Mouse (Mus musculus) liver, adult (tissue): ENCODE measurements around the gene Grid1.

Experiments
- GATA4 ChIP-seq: IDR thresholded peaks from 2 replicates; pipeline ENCODE4 v1.6.1; 2014; ENCODE audit warnings: mild to moderate bottlenecking, low read length; ENCODE audit not compliant: insufficient replicate concordance

The Grid1 gene

DNA sequence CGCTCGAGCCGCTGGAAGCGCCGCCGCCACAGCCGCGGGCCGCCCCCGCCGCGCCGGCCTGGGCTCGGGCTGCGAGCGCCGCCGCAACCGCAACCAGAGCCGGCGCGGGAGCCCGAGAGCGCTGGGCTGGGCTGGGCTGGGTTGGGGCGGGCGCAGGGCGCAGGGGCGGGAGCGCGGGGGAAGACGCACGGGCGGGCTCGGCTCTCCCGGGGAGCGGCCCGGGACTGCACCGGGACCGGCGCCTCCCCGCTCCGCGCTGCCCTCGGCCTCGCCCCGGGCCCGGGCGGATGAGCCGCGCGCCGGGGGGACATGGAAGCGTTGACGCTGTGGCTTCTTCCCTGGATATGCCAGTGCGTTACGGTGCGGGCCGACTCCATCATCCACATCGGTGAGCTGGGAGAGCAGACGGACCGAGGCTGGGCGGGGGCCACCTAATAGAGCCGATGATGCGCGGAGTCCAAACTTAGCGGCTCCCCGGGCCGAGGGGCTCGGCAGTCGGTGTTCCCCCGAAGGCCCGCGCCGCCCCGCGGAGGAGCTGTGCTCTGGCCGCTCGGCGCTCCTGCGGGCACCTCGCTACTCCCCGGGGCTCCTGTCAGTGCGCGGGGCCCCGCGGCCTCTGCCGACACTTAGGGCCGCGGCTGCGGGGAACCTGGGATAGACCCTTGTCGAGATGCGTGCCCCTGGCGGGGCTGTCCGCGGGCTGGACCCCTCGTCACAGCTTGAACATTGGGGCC, at the start of gene Grid1:
Grid1 (plus strand) TSS at position 190 of the 734 bp plus-strand sequence.
- no peak for TF ChIP-seq GATA4

DNA sequence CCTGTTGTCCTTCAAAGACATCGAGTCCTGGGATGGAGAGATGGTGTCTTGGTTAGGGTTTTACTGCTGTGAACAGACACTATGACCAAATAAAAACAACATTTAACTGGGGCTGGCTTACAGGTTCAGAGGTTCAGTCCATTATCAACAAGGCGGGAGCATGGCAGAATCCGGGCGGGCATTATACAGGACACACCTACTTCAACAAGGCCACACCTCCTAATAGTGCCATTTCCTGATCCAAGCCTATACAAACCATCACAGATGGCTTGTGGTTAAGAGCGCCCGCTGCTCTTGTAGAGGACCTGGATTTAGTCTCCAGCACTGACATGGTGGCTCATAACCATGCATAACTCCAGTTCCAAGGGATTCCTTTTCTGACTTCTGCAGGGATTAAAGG, 49.4 kb upstream of the Grid1 start:
- TF ChIP-seq GATA4, result no peak

DNA sequence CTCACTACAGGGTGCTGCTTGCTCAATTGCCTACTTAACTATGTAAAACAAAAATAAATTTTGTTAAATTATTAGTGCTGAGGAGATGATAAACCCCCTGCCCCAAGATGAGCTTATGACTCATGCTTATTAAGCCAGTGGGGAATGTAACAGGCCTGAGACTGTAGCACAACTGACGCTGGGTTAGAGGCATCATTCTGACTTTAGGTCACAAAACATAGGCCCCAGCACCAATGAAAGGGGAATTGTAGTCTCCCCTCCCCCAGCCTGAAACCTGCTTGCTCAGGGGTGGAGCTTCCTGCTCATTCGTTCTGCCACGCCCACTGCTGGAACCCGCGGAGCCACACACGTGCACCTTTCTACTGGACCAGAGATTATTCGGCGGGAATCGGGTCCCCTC, 48.3 kb upstream of the Grid1 start:
- TF ChIP-seq GATA4, result no peak

DNA sequence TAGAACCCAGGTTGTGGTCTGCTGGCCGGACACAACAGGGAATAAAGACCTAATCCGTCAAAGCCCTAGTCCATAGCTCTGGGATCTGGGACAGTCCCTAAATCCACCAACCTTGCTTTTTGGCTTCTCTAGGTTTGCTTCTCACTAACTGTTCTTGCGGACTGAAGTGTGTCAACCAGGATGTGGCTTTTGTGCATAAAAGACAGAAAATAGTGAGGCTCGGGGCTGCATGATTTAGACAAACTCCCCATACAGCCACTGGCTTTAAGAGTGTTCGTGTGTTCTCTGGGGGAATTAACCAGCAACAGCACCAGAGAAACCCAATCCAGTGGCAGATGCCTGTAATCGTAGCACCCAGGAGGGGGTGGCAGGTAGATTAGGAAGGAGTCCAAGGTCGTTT, 47.8 kb upstream of the Grid1 start:
- TF ChIP-seq GATA4, result no peak

DNA sequence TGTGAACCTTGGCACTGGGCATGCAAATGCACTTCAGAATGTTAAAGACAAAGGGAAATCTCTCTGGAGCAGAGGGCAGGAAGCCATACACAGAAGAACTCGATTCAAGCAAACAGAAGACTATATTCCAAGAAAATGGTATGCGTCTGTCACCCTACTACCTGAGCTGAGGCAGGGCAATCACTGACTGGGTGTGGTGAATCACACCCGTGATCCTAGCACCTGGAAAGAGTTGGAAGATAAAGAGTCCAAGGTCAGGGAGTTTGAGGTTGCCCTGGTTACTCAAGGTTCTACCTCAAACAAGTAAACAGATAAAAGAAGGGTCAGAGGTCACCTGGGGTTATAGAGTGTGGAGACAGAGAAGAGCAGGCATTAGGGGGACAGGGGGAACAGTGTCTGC, 46.2 kb upstream of the Grid1 start:
- no peak for TF ChIP-seq GATA4

DNA sequence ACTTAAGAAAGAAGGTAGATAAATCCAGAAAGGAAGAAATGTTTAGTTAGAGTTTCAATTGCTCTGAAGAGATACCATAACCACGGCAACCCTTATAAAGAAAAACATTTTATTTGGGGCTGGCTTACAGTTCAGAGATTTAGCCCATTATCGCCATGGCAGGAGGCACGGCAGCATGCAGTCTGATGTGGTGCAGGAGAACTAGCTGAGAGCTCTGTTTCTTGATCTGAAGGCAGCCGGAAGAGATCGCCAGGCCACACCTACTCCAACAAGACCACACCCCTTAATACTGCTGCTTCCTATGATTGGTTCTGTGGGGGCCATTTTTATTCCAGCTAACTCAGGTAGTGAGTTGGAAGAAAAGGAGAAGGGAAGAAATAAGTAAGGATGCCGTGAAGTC, 45.7 kb upstream of the Grid1 start:
- TF ChIP-seq GATA4, result no peak

DNA sequence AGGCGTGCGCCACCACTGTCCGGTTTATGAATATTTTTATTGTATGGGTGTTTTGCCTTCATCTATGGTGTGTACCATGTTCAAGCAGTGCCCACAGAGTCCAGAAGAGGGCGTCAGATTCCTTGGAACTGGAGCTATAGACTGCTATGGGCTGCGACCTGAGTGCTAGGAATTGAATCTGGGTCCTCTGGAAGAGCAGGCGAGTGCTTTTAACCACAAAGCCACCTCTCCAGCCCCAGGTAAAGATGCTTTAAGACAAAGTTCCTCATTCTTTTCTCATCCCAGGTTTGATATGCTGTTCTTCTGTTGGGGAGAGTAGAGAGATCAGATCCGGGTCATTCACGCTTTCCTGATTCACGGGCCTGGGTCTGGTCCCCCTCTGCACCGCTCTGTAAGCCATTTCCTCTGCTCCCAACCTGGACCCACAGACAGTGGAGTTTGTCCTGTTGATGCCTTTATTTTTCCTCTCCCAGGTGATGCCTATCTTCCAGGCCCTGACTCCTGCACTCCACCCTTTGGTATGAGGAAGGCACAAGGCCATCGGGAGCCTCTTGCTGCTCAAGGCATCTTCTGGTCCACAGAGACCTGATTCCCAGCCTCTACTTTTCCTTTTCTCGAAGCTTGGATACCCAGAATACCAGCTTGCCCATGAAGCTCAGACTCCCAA, 43.1 kb upstream of the Grid1 start:
- TF ChIP-seq GATA4, result no peak

DNA sequence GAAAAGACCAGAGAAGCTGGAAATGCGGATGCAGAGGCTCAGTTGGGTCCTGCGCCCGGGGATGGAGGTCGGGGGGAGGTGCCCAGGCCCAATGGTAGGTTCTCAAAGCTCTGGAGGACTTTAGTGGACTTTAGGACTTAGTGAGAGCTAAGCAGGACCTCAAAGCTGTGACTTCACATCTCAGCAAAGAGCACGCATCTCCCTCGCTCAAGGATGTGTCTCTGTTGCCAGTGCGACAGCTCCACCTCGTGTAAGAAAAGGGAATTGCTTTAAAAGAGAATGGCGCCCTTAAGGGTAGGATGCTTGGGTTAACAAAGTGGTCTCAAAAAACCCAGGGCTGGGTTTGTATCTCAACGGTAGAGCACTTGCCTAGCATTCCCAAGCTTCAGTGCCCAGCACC, 42.1 kb upstream of the Grid1 start:
- no peak for TF ChIP-seq GATA4

DNA sequence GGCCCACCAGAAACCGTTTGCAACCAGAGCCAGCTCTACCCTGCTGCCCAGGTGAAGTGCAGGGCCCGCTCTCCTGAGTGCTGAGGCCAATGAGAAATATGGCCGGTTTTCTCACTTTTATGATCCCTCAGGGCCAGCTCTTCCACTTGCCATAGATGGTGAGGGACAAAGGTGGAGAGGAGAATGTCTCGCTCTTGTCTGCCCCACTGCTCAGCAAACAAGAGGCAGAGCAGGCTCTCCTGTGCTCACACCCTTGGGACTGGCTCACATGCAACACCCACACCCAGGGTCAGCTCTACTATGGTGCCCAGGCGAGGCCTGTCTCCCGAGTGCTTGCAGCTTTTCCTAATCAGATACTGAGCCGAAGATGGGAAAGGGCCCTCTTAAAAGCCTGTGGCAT, 41.1 kb upstream of the Grid1 start:
- TF ChIP-seq GATA4, result no peak

DNA sequence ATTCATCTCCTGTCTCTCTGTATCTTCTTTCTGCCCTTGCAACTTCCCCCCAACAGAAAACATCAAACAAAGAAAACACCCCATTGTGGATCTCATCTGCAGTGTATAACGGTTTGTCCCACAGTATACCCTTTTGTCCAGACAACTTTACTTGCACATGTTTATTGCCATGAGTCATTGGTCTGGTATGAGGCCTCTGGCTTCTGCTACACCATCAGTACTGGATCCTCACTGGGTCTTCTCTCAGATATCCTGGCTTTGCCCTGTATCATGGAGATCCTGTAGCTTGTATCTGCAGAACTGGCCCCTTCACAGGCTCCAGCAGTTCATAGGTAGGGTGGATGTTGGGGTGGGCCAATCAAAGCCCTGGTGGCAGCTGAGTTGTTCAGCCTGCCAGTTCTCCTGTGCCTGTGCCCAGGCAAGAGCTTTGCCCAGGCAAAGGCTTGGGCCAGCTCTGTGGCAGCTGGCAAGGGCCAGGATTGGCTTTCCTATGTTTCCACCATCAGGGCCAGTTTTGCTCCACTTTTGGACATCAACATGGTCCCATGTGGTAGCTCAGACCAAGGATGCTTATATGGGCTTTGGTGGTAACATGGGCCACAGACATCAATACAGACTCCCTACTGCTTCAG, 26.4 kb upstream of the Grid1 start:
- no peak for TF ChIP-seq GATA4

DNA sequence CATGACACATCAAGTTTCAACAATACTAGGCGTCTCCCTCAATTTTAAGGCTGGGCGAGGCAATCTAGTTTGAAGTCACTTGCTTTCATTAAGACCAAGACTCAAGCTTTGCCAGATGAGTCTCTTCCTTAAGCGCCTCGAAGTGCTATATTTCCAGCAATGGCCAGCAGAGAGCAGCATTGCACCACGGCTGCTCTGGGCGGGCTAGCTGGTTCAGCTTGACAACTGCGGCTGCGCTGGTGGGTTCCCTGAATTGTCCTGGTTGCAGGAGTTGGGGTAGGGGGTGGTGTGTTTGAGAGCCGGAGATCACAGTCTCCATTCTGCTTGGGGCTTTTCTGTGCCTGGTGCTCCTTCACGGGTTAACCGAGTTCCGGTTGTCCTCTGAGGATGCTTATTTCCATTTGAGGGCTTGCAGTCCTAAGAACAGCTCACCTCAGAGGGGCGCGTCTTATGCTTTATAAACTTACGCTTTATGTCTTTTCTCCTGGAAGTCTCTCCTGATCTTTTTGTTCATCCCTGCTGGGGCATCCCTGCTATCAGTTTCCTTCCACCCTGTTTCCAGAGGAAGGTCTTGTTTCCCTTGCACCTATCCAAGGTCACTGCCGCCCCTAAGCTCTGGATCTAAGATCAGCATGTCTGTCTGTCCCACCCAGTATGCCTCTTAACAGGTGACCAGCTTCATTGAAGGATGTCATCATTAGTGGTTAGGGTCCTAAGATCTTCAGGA, 9.0 kb upstream of the Grid1 start:
- no peak for TF ChIP-seq GATA4

DNA sequence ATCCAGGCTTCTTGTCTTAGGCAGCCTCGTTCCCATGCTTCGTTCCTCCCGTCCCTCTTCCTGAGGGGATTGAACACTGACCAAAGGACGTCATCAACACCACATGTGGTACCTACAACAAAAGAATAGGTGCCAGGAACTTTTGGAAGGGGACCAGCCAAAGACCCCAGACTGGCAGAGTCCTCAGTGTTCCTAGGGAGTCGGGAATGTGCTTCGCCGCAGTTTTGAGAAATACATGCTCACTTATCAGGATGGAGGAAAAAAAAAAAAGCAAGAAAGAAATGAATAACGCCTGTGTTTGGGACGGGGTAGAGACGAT, 8.5 kb upstream of the Grid1 start:
- TF ChIP-seq GATA4, result no peak

DNA sequence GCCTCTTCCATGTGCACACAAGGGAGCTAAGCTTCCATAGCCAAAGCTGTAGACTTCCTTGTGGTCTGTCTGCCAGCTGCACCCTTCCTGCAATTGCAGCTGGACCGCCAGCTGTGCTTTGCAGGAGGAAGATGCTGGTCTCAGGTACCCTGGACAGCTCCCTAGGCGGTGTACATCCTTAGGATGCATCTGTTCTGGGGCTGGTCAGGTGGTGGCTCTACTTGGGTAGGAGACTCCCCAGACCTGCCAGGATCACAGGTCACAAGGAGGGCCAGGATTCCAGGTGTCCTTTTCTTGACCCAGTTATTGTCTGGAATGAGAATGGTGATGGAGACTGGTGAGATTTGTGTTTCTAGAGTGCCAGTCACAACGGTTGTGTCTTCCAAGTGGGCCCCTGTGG, 3.6 kb upstream of the Grid1 start:
- TF ChIP-seq GATA4, result no peak

DNA sequence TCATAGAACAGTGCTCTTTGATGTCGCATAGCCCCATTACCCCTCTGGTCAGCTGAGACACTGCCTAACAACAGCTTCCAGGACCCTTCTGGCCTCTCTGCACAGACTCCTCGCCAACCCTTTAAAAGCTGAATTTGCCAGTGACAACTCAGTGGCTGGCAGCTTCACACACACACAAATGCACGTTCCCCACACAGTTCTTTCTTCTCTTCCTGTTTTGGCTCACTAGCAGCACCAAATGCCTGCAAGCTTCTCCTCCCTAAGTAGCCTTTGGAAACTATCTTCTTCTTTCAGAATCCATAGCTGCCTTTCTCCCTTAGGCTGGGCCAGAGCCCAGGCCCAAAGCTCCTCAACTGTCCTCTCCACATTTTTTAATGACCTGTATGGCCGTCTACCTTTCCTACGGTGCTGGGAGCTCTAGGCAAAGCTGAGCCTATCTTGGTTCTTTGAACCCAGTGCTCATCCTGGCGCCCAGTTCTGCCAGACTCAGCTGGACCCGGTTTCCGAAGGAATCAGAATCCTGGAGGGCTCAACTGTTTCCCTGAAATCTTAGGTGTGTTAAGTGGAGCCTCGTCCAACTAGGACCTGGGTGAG, 1.4 kb upstream of the Grid1 start:
- TF ChIP-seq GATA4, result no peak

DNA sequence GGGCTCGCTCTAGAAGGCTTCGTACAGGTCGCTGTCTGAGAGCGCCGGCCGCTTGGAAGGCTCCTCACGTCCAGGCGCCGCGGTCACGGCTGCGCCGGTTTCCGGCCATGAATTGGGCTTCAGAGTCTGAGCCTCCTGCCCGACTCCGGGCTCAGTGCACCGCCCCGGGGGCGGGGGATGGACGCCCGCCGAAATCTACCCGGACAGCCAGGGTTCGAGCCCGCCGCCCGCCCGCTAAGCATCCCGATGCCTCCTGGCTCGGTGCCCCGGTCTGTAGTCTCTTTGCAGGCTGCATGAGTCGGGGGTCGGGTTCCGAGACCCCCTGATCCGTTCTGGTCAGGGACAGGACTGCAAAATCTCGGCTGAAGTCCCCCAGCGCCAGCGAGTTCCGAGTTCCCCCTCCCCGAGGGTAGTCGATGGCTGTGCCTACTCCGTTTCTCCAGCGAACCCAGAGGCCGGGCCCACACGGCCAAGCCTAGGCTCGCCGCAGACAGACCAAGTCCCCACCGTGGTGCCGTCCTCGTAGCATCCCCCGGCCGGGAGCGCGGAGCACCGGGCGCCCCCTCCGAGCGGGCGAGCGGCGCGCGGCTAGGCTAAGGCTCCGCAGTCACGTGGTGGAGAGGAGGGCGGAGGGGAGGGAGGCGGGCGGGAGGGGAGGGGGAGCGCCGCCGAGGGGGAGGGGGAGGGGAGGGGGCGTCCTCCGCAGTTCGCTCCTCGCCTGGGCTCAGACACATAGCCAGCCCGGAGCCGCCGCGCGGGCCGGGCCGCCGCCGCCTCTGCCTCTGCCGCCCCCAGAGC, 588 bp upstream of the Grid1 start:
- TF ChIP-seq GATA4, result no peak
